Mouse (Mus musculus) megakaryocyte, embryonic 14.5 days (primary cell): ENCODE results near the gene Tmem258.

ENCODE experiments used
- FLI1 ChIP-seq: IDR thresholded peaks from 2 replicates; pipeline ENCODE4 v1.6.1; 2012; ENCODE audit warnings: low read length, inconsistent platforms, mixed read lengths
- GATA1 ChIP-seq: IDR thresholded peaks from 3 replicates; pipeline ENCODE4 v1.6.1; 2012; ENCODE audit warnings: mixed read lengths, low read length, inconsistent platforms, borderline replicate concordance

GRCm38 (mm10) chr19:10198286-10198685, 5.5 kb upstream of the Tmem258 start:
- TF ChIP-seq GATA1 (no peak), FLI1 (no peak)
